Mouse (Mus musculus) midbrain, embryonic 12.5 days (tissue): ENCODE measurements at regions not wholly inside any gene's neighbourhood (a gene's known extent, or its start where the extent isn't known, plus 50 kb on each side); places are given as distances from the start of the nearest gene placed in this dataset.

ENCODE experiments used
- ATAC-seq: fragments of 200-750 bp; cut with Nextera tagmentation; 2 replicates; pipeline ENCODE4 v1.8.0; 2017; ENCODE audit warnings: low read depth, moderate TSS enrichment, moderate library complexity; ENCODE audit not compliant: low FRiP score
- H3K27ac ChIP-seq: fragments of 300-500 bp; sonication (generic); replicated peaks from 2 replicates; pipeline ENCODE4 v1.5.1; 2016; ENCODE audit warnings: mild to moderate bottlenecking
- H3K27me3 ChIP-seq: fragments of 300-500 bp; sonication (generic); 2 replicates; pipeline ENCODE4 v1.6.1; 2016; ENCODE audit warnings: mild to moderate bottlenecking
- H3K36me3 ChIP-seq: fragments of 300-500 bp; sonication (generic); 2 replicates; pipeline ENCODE4 v1.6.1; 2016
- H3K4me1 ChIP-seq: fragments of 300-500 bp; sonication (generic); 2 replicates; pipeline ENCODE4 v1.6.1; 2016
- H3K4me2 ChIP-seq: fragments of 300-500 bp; sonication (generic); replicated peaks from 2 replicates; pipeline ENCODE4 v1.6.1; 2016; ENCODE audit warnings: mild to moderate bottlenecking, moderate library complexity
- H3K4me3 ChIP-seq: fragments of 300-500 bp; sonication (generic); 2 replicates; pipeline ENCODE4 v1.5.1; 2016; ENCODE audit warnings: mild to moderate bottlenecking
- H3K9ac ChIP-seq: fragments of 300-500 bp; sonication (generic); replicated peaks from 2 replicates; pipeline ENCODE4 v1.6.1; 2016; ENCODE audit warnings: mild to moderate bottlenecking, moderate library complexity
- H3K9me3 ChIP-seq: fragments of 300-500 bp; sonication (generic); 2 replicates; pipeline ENCODE4 v1.6.1; 2016; ENCODE audit warnings: mild to moderate bottlenecking
- WGBS: fragments of 180-500 bp; shearing (Covaris S2); methylation state at CpG from one replicate; pipeline ENCODE4 v1.1.7; 2016; 5-methylcytosine and 5-hydroxymethylcytosine counted together

GRCm38 (mm10) chr6:101021650-101022049, 188.2 kb downstream of the Ppp4r2 start:
- Histone ChIP-seq H3K9me3 (no peaks in the 10 kb centered on the region), H3K4me3 (no peak overlapping the region), H3K4me2 (no peak overlapping the region), H3K27me3 (no peaks in the 10 kb centered on the region), H3K36me3 (no peaks in the 10 kb centered on the region), H3K4me1 (no peaks in the 10 kb centered on the region), H3K27ac (no peak overlapping the region), H3K9ac (no peak overlapping the region)
- ATAC-seq, result no peak
- 71% methylated on average over 3 of the region's 3 CpGs for WGBS

DNA sequence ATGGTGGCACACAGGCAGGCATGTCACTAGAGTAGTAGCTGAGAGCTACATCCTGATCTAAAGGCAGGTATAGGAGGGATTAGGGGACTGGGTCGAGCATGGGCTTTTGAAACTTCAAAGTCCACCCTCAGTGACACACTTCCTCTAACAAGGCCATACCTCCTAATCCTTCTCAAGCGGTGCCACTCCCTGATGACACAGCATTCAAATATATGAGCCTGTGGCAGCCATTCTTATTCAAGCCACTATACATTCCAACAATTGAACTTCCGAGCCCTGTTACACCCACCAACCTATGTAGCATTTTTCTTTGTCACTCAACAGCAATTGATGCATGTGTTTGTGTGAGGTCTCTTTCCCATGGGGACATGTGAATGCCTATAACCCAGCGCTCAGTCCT, 192.4 kb downstream of the Ppp4r2 start:
- no peaks in the 10 kb centered on the region for H3K36me3 ChIP-seq
- H3K27ac ChIP-seq, result no peak overlapping the region
- H3K4me2 ChIP-seq, result no peak overlapping the region
- no peaks in the 10 kb centered on the region for H3K27me3 ChIP-seq
- no peak for ATAC-seq
- no peak overlapping the region for H3K4me3 ChIP-seq
- 86% methylated on average over 4 of the region's 4 CpGs for WGBS
- H3K9ac ChIP-seq, result no peak overlapping the region
- peaks cover 9% of the 10 kb centered on the region; the same call in 1 of the 2 replicates for H3K4me1 ChIP-seq
- no peaks in the 10 kb centered on the region for H3K9me3 ChIP-seq

- WGBS, result 86% methylated on average over 10 of the region's 10 CpGs
- Histone ChIP-seq H3K4me2 (no peak overlapping the region), H3K36me3 (no peaks in the 10 kb centered on the region), H3K27ac (no peak overlapping the region), H3K4me1 (peaks cover 9% of the 10 kb centered on the region; the same call in 1 of the 2 replicates), H3K9ac (no peak overlapping the region), H3K4me3 (no peak overlapping the region), H3K27me3 (no peaks in the 10 kb centered on the region), H3K9me3 (no peaks in the 10 kb centered on the region)
- ATAC-seq, result no peak
Observed at GRCm38 (mm10) chr6:101027462-101027861, 194.0 kb downstream of the Ppp4r2 start.

DNA sequence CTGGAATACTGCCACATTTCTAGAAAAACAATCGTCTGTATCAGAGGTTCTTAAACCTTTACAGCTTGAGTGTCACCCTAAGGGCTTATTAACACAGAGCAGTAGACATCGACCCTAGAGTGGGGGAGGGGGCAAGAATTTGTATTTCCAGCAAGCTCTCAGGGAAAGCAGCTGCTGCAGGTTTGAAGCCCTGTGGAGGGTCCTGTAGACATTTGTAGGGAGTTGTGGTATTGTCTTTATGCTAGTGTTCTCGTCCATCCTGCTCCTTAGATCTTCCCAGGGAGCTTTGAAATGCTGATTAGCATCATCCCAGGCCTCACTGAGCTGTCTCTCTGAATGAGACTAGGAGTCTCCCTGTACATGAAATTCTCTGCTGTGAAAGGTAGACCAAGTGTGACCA, 196.0 kb downstream of the Ppp4r2 start:
- no peaks in the 10 kb centered on the region for H3K36me3 ChIP-seq
- ATAC-seq, result no peak
- H3K9me3 ChIP-seq, result no peaks in the 10 kb centered on the region
- 31% methylated on average over 3 of the region's 3 CpGs for WGBS
- H3K4me2 ChIP-seq, result no peak overlapping the region
- no peaks in the 10 kb centered on the region for H3K27me3 ChIP-seq
- no peak overlapping the region for H3K4me3 ChIP-seq
- H3K9ac ChIP-seq, result no peak overlapping the region
- H3K4me1 ChIP-seq, result peaks cover 9% of the 10 kb centered on the region; the same call in 1 of the 2 replicates
- no peak overlapping the region for H3K27ac ChIP-seq

- H3K4me1 ChIP-seq, result peaks cover 9% of the 10 kb centered on the region; the same call in 1 of the 2 replicates
- ATAC-seq, result no peak
- no peak overlapping the region for H3K27ac ChIP-seq
- no peaks in the 10 kb centered on the region for H3K9me3 ChIP-seq
- H3K4me3 ChIP-seq, result no peak overlapping the region
- H3K9ac ChIP-seq, result no peak overlapping the region
- H3K36me3 ChIP-seq, result no peaks in the 10 kb centered on the region
- 84% methylated on average over 13 of the region's 13 CpGs for WGBS
- no peaks in the 10 kb centered on the region for H3K27me3 ChIP-seq
- H3K4me2 ChIP-seq, result no peak overlapping the region
Observed at GRCm38 (mm10) chr6:101030451-101031125, 197.2 kb downstream of the Ppp4r2 start.

DNA sequence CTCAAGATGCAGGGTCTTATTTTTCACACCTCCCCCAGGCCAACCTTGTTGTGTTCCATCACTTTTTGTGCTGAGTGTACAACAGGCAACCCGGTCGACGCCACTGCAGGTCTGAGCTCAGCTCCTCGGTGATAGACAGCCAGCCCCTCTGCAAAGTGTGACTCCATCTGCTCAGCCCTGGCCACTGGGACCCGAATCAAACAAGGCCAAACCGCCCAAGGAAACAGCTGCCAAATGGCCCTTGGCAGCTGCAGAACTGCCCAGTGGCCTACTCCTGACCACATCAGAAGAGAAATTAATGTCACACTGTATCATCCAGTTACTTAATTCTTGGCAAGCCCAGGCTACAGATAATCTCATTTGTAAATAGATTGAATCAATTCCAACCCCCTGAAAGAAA, 213.3 kb downstream of the Ppp4r2 start:
- Histone ChIP-seq H3K36me3 (no peaks in the 10 kb centered on the region), H3K9ac (no peak overlapping the region), H3K4me3 (no peak overlapping the region), H3K4me1 (peaks cover 22% of the 10 kb centered on the region), H3K9me3 (no peaks in the 10 kb centered on the region), H3K4me2 (no peak overlapping the region), H3K27ac (0 out of 2 replicates have a peak overlapping the region, but pooled peaks have one; percentile 30), H3K27me3 (peaks cover 11% of the 10 kb centered on the region)
- WGBS, result 55% methylated on average over 6 of the region's 6 CpGs
- peak; percentile 68 for ATAC-seq

GRCm38 (mm10) chr6:101047195-101047594, 213.8 kb downstream of the Ppp4r2 start:
- ATAC-seq, result peak; percentile 69
- Histone ChIP-seq H3K4me3 (no peak overlapping the region), H3K9ac (no peak overlapping the region), H3K27ac (0 out of 2 replicates have a peak overlapping the region, but pooled peaks have one; percentile 30), H3K9me3 (no peaks in the 10 kb centered on the region), H3K27me3 (peaks cover 11% of the 10 kb centered on the region), H3K4me1 (peaks cover 22% of the 10 kb centered on the region), H3K36me3 (no peaks in the 10 kb centered on the region), H3K4me2 (no peak overlapping the region)
- WGBS, result 36% methylated on average over 10 of the region's 10 CpGs

- Histone ChIP-seq H3K27me3 (peaks cover 11% of the 10 kb centered on the region), H3K27ac (peak overlapping the region; percentile 35), H3K36me3 (no peaks in the 10 kb centered on the region), H3K9me3 (no peaks in the 10 kb centered on the region), H3K4me2 (peak overlapping the region; percentile 28; the same call in 1 of the 2 replicates), H3K4me1 (peaks cover 22% of the 10 kb centered on the region), H3K9ac (no peak overlapping the region), H3K4me3 (no peak overlapping the region)
- WGBS, result 33% methylated on average over 1 of the region's 1 CpGs
- ATAC-seq, result no peak
Observed at GRCm38 (mm10) chr6:101048431-101048830, 215.0 kb downstream of the Ppp4r2 start.

- H3K9ac ChIP-seq, result no peak overlapping the region
- 14% methylated on average over 15 of the region's 15 CpGs for WGBS
- H3K4me2 ChIP-seq, result peak overlapping the region; percentile 28
- H3K4me1 ChIP-seq, result peaks cover 22% of the 10 kb centered on the region
- H3K4me3 ChIP-seq, result no peak overlapping the region
- no peaks in the 10 kb centered on the region for H3K36me3 ChIP-seq
- peaks cover 11% of the 10 kb centered on the region for H3K27me3 ChIP-seq
- peak overlapping the region; percentile 35 for H3K27ac ChIP-seq
- ATAC-seq, result peak; percentile 73
- no peaks in the 10 kb centered on the region for H3K9me3 ChIP-seq
Observed at GRCm38 (mm10) chr6:101048836-101049361, 215.5 kb downstream of the Ppp4r2 start.

GRCm38 (mm10) chr6:101054880-101055279, 221.5 kb downstream of the Ppp4r2 start:
- Histone ChIP-seq H3K9ac (no peak overlapping the region), H3K27me3 (peaks cover 7% of the 10 kb centered on the region), H3K36me3 (no peaks in the 10 kb centered on the region), H3K4me2 (no peak overlapping the region), H3K9me3 (no peaks in the 10 kb centered on the region), H3K27ac (no peak overlapping the region), H3K4me1 (0 out of 2 replicates have a peak, but pooled peaks cover 4% of the 10 kb centered on the region), H3K4me3 (no peak overlapping the region)
- no peak for ATAC-seq
- WGBS, result 82% methylated on average over 7 of the region's 7 CpGs

DNA sequence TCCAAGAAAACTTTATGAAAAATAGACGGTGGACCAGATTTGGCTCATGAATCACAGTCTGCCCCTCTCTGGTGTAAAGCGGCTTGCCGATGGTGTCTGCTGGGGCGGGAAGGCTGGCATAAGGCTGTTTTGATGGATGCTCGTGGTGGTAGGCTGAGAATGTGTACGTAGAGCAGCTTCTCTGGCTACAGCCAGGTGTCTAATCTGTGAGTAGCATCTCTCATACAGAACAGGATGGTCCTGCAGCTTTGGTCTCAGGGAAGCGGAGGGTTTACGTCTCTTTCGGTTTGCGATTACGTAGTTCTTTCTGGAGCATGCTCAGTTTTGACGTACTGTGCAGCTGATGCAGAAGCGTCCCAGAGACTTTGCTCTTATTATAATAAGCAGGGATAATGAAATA, 222.9 kb downstream of the Ppp4r2 start:
- Histone ChIP-seq H3K4me1 (0 out of 2 replicates have a peak, but pooled peaks cover 4% of the 10 kb centered on the region), H3K36me3 (no peaks in the 10 kb centered on the region), H3K9me3 (no peaks in the 10 kb centered on the region), H3K4me3 (no peak overlapping the region), H3K27me3 (peaks cover 7% of the 10 kb centered on the region; the same call in 1 of the 2 replicates), H3K27ac (no peak overlapping the region), H3K4me2 (no peak overlapping the region), H3K9ac (no peak overlapping the region)
- ATAC-seq, result no peak
- WGBS, result 96% methylated on average over 13 of the region's 13 CpGs

DNA sequence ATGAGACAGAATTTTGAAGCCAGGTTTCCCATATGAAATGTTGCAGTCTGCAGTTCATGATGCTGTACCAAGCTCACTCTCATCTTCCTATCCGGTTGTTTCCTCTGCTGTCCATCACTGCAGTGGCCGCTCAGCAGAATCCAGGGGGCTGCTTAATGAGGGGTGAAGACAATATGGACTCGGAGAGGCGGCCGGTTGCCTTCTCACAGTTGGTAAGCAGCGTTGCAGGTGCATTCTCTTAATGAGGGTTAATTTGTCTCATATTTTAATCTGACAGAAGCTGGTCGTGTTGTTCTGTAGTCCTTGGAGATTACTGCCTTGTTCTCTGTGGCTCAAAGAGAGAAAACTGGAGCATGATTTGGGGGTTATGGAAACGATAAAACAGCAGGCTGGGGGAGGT, 225.6 kb downstream of the Ppp4r2 start:
- Histone ChIP-seq H3K27me3 (peaks cover 7% of the 10 kb centered on the region; the same call in 1 of the 2 replicates), H3K27ac (no peak overlapping the region), H3K36me3 (no peaks in the 10 kb centered on the region), H3K4me3 (no peak overlapping the region), H3K9ac (no peak overlapping the region), H3K4me1 (0 out of 2 replicates have a peak, but pooled peaks cover 4% of the 10 kb centered on the region), H3K4me2 (no peak overlapping the region), H3K9me3 (no peaks in the 10 kb centered on the region)
- WGBS, result 64% methylated on average over 8 of the region's 8 CpGs
- ATAC-seq, result no peak
